Mouse (Mus musculus): ENCODE measurements around the gene Bco1. TPM values are rescaled to one million over a fixed set of nuclear protein-coding genes. Genes with fewer than 3 reads are reported as not detected.
A peak's percentile ranks its signal among the peaks of the same experiment; 100 is the strongest.

Gene Bco1
- polyA plus RNA-seq, 1 experiment: 0.34 TPM

- WGBS: 67% methylated on average over 3 of the region's 3 CpGs
- TF ChIP-seq CTCF (IDR thresholded peaks at IDR 0.05; ENCODE audit: insufficient read depth, low read length) (no peak), POLR2A (IDR thresholded peaks at IDR 0.05; ENCODE audit: borderline replicate concordance, extremely low read depth, low read depth, low read length) (no peak)
- peaks cover 25% of the 10 kb centered on the region for H3K4me1 ChIP-seq (ENCODE audit: control insufficient read depth, insufficient read depth, low read length)
Observed at GRCm38 (mm10) chr8:117171826-117172225, 76.2 kb downstream of the Bco1 start.

GRCm38 (mm10) chr8:117172904-117173303 lies 77.2 kb downstream of the Bco1 start:
- H3K4me3 ChIP-seq (replicated peaks; ENCODE audit: extremely low read depth, low read depth, low read length): no peak overlapping the region
- DNase-seq: peak; percentile 48
- WGBS: 17% methylated on average over 7 of the region's 7 CpGs
- TF ChIP-seq CTCF (IDR thresholded peaks at IDR 0.05; ENCODE audit: insufficient read depth, low read length) (no peak), POLR2A (IDR thresholded peaks at IDR 0.05; ENCODE audit: borderline replicate concordance, extremely low read depth, low read depth, low read length) (no peak)
- peaks cover 26% of the 10 kb centered on the region for H3K4me1 ChIP-seq (ENCODE audit: control insufficient read depth, insufficient read depth, low read length)

More at GRCm38 (mm10) chr8:117171826-117172225, 76.2 kb downstream of the Bco1 start:
- DNase-seq: no peak
- no peak overlapping the region for H3K4me3 ChIP-seq (replicated peaks; ENCODE audit: extremely low read depth, low read depth, low read length)

- H3K4me3 ChIP-seq (replicated peaks; ENCODE audit: extremely low read depth, low read depth, low read length): no peak overlapping the region
- 80% methylated on average over 3 of the region's 3 CpGs for WGBS
- TF ChIP-seq CTCF (IDR thresholded peaks at IDR 0.05; ENCODE audit: insufficient read depth, low read length) (no peak), POLR2A (IDR thresholded peaks at IDR 0.05; ENCODE audit: borderline replicate concordance, extremely low read depth, low read depth, low read length) (no peak)
- H3K4me1 ChIP-seq (ENCODE audit: control insufficient read depth, insufficient read depth, low read length): peaks cover 24% of the 10 kb centered on the region
- no peak for DNase-seq
Observed at GRCm38 (mm10) chr8:117173690-117174089, 78.0 kb downstream of the Bco1 start.

- peaks cover 28% of the 10 kb centered on the region for H3K4me1 ChIP-seq (ENCODE audit: control insufficient read depth, insufficient read depth, low read length)
- no peak overlapping the region for H3K4me3 ChIP-seq (replicated peaks; ENCODE audit: extremely low read depth, low read depth, low read length)
- TF ChIP-seq POLR2A (IDR thresholded peaks at IDR 0.05; ENCODE audit: borderline replicate concordance, extremely low read depth, low read depth, low read length): no peak
- TF ChIP-seq CTCF (IDR thresholded peaks at IDR 0.05; ENCODE audit: insufficient read depth, low read length): no peak
- no peak for DNase-seq
- WGBS: 69% methylated on average over 5 of the region's 5 CpGs
Observed at GRCm38 (mm10) chr8:117174536-117174935, 78.9 kb downstream of the Bco1 start.

GRCm38 (mm10) chr8:117176308-117176707 lies 80.7 kb downstream of the Bco1 start:
- 62% methylated on average over 5 of the region's 5 CpGs for WGBS
- TF ChIP-seq POLR2A (IDR thresholded peaks at IDR 0.05; ENCODE audit: borderline replicate concordance, extremely low read depth, low read depth, low read length) (no peak), CTCF (IDR thresholded peaks at IDR 0.05; ENCODE audit: insufficient read depth, low read length) (no peak)

GRCm38 (mm10) chr8:117177236-117177635 lies 81.6 kb downstream of the Bco1 start:
- WGBS: 50% methylated on average over 7 of the region's 7 CpGs
- no peak for TF ChIP-seq POLR2A (IDR thresholded peaks at IDR 0.05; ENCODE audit: borderline replicate concordance, extremely low read depth, low read depth, low read length)
- no peak for TF ChIP-seq CTCF (IDR thresholded peaks at IDR 0.05; ENCODE audit: insufficient read depth, low read length)
- DNase-seq: no peak
- Histone ChIP-seq H3K4me1 (ENCODE audit: control insufficient read depth, insufficient read depth, low read length) (peaks cover 28% of the 10 kb centered on the region), H3K4me3 (replicated peaks; ENCODE audit: extremely low read depth, low read depth, low read length) (no peak overlapping the region)

More at GRCm38 (mm10) chr8:117176308-117176707, 80.7 kb downstream of the Bco1 start:
- Histone ChIP-seq H3K4me1 (ENCODE audit: control insufficient read depth, insufficient read depth, low read length) (peaks cover 28% of the 10 kb centered on the region), H3K4me3 (replicated peaks; ENCODE audit: extremely low read depth, low read depth, low read length) (no peak overlapping the region)
- DNase-seq: no peak

- DNase-seq: no peak
- peak; percentile 9; the same call in 1 of the 2 replicates for TF ChIP-seq CTCF (IDR thresholded peaks at IDR 0.05; ENCODE audit: insufficient read depth, low read length)
- TF ChIP-seq POLR2A (IDR thresholded peaks at IDR 0.05; ENCODE audit: borderline replicate concordance, extremely low read depth, low read depth, low read length): no peak
- Histone ChIP-seq H3K4me3 (replicated peaks; ENCODE audit: extremely low read depth, low read depth, low read length) (no peak overlapping the region), H3K4me1 (ENCODE audit: control insufficient read depth, insufficient read depth, low read length) (peaks cover 25% of the 10 kb centered on the region)
- WGBS: 92% methylated on average over 2 of the region's 2 CpGs
Observed at GRCm38 (mm10) chr8:117178039-117178438, 82.4 kb downstream of the Bco1 start.

GRCm38 (mm10) chr8:117178676-117179075 lies 83.0 kb downstream of the Bco1 start:
- 67% methylated on average over 6 of the region's 6 CpGs for WGBS
- Histone ChIP-seq H3K4me1 (ENCODE audit: control insufficient read depth, insufficient read depth, low read length) (peaks cover 25% of the 10 kb centered on the region), H3K4me3 (replicated peaks; ENCODE audit: extremely low read depth, low read depth, low read length) (no peak overlapping the region)
- TF ChIP-seq CTCF (IDR thresholded peaks at IDR 0.05; ENCODE audit: insufficient read depth, low read length) (no peak), POLR2A (IDR thresholded peaks at IDR 0.05; ENCODE audit: borderline replicate concordance, extremely low read depth, low read depth, low read length) (no peak)
- DNase-seq: no peak

GRCm38 (mm10) chr8:117182746-117183145 lies 87.1 kb downstream of the Bco1 start:
- no peak for DNase-seq
- Histone ChIP-seq H3K4me3 (replicated peaks; ENCODE audit: extremely low read depth, low read depth, low read length) (no peak overlapping the region), H3K4me1 (ENCODE audit: control insufficient read depth, insufficient read depth, low read length) (peaks cover 5% of the 10 kb centered on the region; the same call in 1 of the 2 replicates)
- peak; percentile 24 for TF ChIP-seq CTCF (IDR thresholded peaks at IDR 0.05; ENCODE audit: insufficient read depth, low read length)
- no peak for TF ChIP-seq POLR2A (IDR thresholded peaks at IDR 0.05; ENCODE audit: borderline replicate concordance, extremely low read depth, low read depth, low read length)
- 96% methylated on average over 4 of the region's 4 CpGs for WGBS

Other genes with a start within 250 kb of the Bco1 start
- gene Cmc2, start 174.4 kb upstream of the Bco1 start, polyA plus RNA-seq (2012; rRNA removed): 4.8 and 8.1 TPM in 2 replicates
- 0.74 and 1.2 TPM in 2 replicates for gene Cenpn, start 174.1 kb upstream of the Bco1 start, polyA plus RNA-seq (2012; rRNA removed)
- gene Atmin, start 152.5 kb upstream of the Bco1 start, polyA plus RNA-seq (2012; rRNA removed): 13.9 and 15.9 TPM in 2 replicates
- 1.2 and 1.5 TPM in 2 replicates for gene 1700030J22Rik, start 116.9 kb upstream of the Bco1 start, polyA plus RNA-seq (2012; rRNA removed)
- gene Gcsh, start 102.3 kb upstream of the Bco1 start, polyA plus RNA-seq (2012; rRNA removed): 10.2 and 14.7 TPM in 2 replicates
- 0.06 and 0.12 TPM in 2 replicates for gene Pkd1l2, start 13.4 kb upstream of the Bco1 start, polyA plus RNA-seq (2012; rRNA removed)
- 5.6 and 8.6 TPM in 2 replicates for gene Gan, start 62.3 kb downstream of the Bco1 start, polyA plus RNA-seq (2012; rRNA removed)
- gene Cmip, start 161.2 kb downstream of the Bco1 start, polyA plus RNA-seq (2012; rRNA removed): 53.1 and 62.3 TPM in 2 replicates